Mouse (Mus musculus) liver, embryonic 11.5 days (tissue): ENCODE data around the gene Olfr1451. TPM values are rescaled to one million over a fixed set of nuclear protein-coding genes. Genes with fewer than 3 reads are reported as not detected.
"Not testable (repeated sequence)": the region's sequence is repeated elsewhere in the genome, so short reads cannot be mapped to it uniquely, and the experiment has no call there.

Source experiments
- ATAC-seq: fragments of 200-750 bp; cut with Nextera tagmentation; replicated peaks from 2 replicates; pipeline ENCODE4 v1.8.0; 2017; ENCODE audit warnings: moderate number of reproducible peaks, mild to moderate bottlenecking, moderate TSS enrichment, moderate library complexity; ENCODE audit not compliant: low FRiP score
- DNase-seq: peaks from one replicate; pipeline ENCODE4 v3.0.0-alpha.2; 2017; ENCODE audit warnings: low spot score
- H3K27ac ChIP-seq: fragments of 300-500 bp; sonication (generic); 2 replicates; pipeline ENCODE4 v1.5.1; 2014; ENCODE audit warnings: mild to moderate bottlenecking, low read depth, low read length, control low read depth
- H3K27me3 ChIP-seq: fragments of 300-500 bp; sonication (generic); replicated peaks from 2 replicates; pipeline ENCODE4 v1.6.1; 2014; ENCODE audit warnings: low read length, mixed read lengths; ENCODE audit not compliant: control insufficient read depth, insufficient read depth
- H3K36me3 ChIP-seq: fragments of 300-500 bp; sonication (generic); 2 replicates; pipeline ENCODE4 v1.6.1; 2014; ENCODE audit warnings: mild to moderate bottlenecking, low read length, moderate library complexity, mixed read lengths; ENCODE audit not compliant: control insufficient read depth, insufficient read depth
- H3K4me1 ChIP-seq: fragments of 300-500 bp; sonication (generic); replicated peaks from 2 replicates; pipeline ENCODE4 v1.6.1; 2014; ENCODE audit warnings: low read length, mixed read lengths; ENCODE audit not compliant: control insufficient read depth, insufficient read depth
- H3K4me2 ChIP-seq: fragments of 300-500 bp; sonication (generic); 2 replicates; pipeline ENCODE4 v1.6.1; 2014; ENCODE audit warnings: mild to moderate bottlenecking, control low read depth, moderate library complexity
- H3K4me3 ChIP-seq: fragments of 300-500 bp; sonication (generic); 2 replicates; pipeline ENCODE4 v1.5.1; 2014; ENCODE audit warnings: low read depth, low read length, control low read depth
- H3K9ac ChIP-seq: fragments of 300-500 bp; sonication (generic); 2 replicates; pipeline ENCODE4 v1.6.1; 2014; ENCODE audit warnings: low read depth, low read length, control low read depth
- H3K9me3 ChIP-seq: fragments of 300-500 bp; sonication (generic); 2 replicates; pipeline ENCODE4 v1.6.1; 2016; ENCODE audit warnings: low read length, inconsistent platforms, mixed read lengths; ENCODE audit not compliant: control insufficient read depth
- WGBS: fragments of 180-500 bp; shearing (Covaris S2); extraction: QIAGEN DNeasy Blood & Tissue Kit; methylation state at CpG from one replicate; pipeline ENCODE4 v1.1.7; 2014; 5-methylcytosine and 5-hydroxymethylcytosine counted together
- polyA plus RNA-seq: library from polyadenylated mRNA; unstranded; fragments of >200 nt; fragmentation: Nextera tagmentation; extraction: Ambion mirVana; gene quantifications from 2 replicates; pipeline ENCODE4 v1.2.1, GENCODE M21; 2014

The Olfr1451 gene
- polyA plus RNA-seq: not detected in 2 replicates

GRCm38 (mm10) chr19:12994714-12995113 lies at the start of gene Olfr1451:
TSS of gene Olfr1451 (plus strand) at chr19:12995014.
- no peak within 1 kb of the TSS for H3K9ac ChIP-seq
- no peaks in the 10 kb centered on the region for H3K4me1 ChIP-seq
- 65% methylated on average over 2 of the region's 2 CpGs for WGBS
- H3K27ac ChIP-seq: no peak within 1 kb of the TSS
- no peaks in the 10 kb centered on the region for H3K9me3 ChIP-seq
- no peak within 1 kb of the TSS for H3K4me2 ChIP-seq
- DNase-seq (no peak), ATAC-seq (no peak)
- no peaks in the 10 kb centered on the region for H3K36me3 ChIP-seq
- H3K27me3 ChIP-seq: no peaks in the 10 kb centered on the region
- H3K4me3 ChIP-seq: no peak within 1 kb of the TSS

GRCm38 (mm10) chr19:12949958-12950357 lies 44.9 kb upstream of the Olfr1451 start, which contains the start of gene Olfr1450:
TSS of gene Olfr1450 (plus strand) at chr19:12950258.
- 84% methylated on average over 1 of the region's 1 CpGs for WGBS

DNA sequence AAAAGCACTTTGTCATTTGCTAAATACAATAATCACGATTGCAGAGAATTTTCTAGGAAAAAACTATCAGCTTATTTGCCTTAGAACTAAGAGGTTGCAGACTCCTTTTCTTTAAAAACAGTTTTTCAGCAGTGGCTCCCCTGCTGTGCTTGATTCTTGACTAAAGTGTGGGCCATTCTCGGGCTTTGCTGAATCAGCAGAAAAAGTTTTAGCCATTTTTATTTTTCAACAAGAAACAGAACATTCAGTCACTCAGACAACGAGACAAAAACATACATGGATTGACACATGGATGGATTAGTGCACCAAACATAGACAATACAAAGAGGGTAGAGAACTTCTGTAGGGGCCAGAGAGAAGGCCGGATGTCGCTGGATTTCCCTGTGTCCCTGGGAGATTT lies 24.7 kb upstream of the Olfr1451 start:
- not testable (repeated sequence) for H3K27ac ChIP-seq, H3K4me3 ChIP-seq, H3K9me3 ChIP-seq, H3K9ac ChIP-seq, H3K4me2 ChIP-seq, H3K36me3 ChIP-seq, H3K4me1 ChIP-seq, DNase-seq, H3K27me3 ChIP-seq, ATAC-seq
- 81% methylated on average over 5 of the region's 5 CpGs for whole genome bisulfite sequencing

More at GRCm38 (mm10) chr19:12949958-12950357, 44.9 kb upstream of the Olfr1451 start, which contains the start of gene Olfr1450:
- Histone ChIP-seq H3K9me3 (peaks cover 4% of the 10 kb centered on the region; the same call in 1 of the 2 replicates), H3K4me1 (no peaks in the 10 kb centered on the region), H3K27ac (no peak within 1 kb of the TSS), H3K9ac (no peak within 1 kb of the TSS), H3K4me3 (no peak within 1 kb of the TSS), H3K4me2 (no peak within 1 kb of the TSS), H3K27me3 (no peaks in the 10 kb centered on the region), H3K36me3 (no peaks in the 10 kb centered on the region)
- ATAC-seq (no peak), DNase-seq (no peak)

GRCm38 (mm10) chr19:12992316-12992715 lies 2.5 kb upstream of the Olfr1451 start:
- WGBS: 89% methylated on average over 4 of the region's 4 CpGs
- not testable (repeated sequence) for H3K9me3 ChIP-seq, DNase-seq, H3K4me2 ChIP-seq, H3K4me1 ChIP-seq, H3K9ac ChIP-seq, H3K27me3 ChIP-seq, H3K36me3 ChIP-seq, H3K4me3 ChIP-seq, H3K27ac ChIP-seq, ATAC-seq

DNA sequence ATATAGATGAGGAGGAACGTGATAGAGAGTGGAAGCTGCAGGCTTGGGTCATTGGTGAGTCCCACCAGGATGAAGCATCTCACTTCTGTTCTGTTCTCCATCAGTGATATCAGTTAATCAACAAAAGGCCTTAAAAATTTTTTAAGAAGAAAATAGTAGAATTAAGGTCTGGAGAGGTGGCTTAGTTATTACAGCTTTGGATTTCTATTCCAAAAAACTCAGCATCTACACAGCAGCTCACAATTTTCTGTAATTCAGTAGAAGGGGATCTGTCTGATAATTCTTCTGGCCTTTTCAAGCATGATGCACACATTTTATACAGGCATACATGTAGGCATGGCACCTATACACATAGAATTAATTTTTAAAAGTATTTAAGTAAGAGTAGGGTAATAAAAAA lies 33.4 kb downstream of the Olfr1451 start, which contains the start of gene Olfr1453:
TSS of gene Olfr1453 (minus strand) at position 101 of the 400 bp plus-strand sequence.
- Histone ChIP-seq H3K9ac (no peak within 1 kb of the TSS), H3K27ac (no peak within 1 kb of the TSS), H3K4me3 (no peak within 1 kb of the TSS), H3K4me1 (no peaks in the 10 kb centered on the region), H3K9me3 (no peaks in the 10 kb centered on the region), H3K27me3 (no peaks in the 10 kb centered on the region), H3K4me2 (no peak within 1 kb of the TSS), H3K36me3 (no peaks in the 10 kb centered on the region)
- WGBS: 40% methylated on average over 1 of the region's 1 CpGs
- DNase-seq (no peak), ATAC-seq (no peak)

Other genes starting within 250 kb of the Olfr1451 start
- gene Cntf, start 229.4 kb upstream of the Olfr1451 start, polyA plus RNA-seq: 0.27 and 0.78 TPM in 2 replicates
- gene Zfp91, start 198.9 kb upstream of the Olfr1451 start, polyA plus RNA-seq: 7.0 and 7.4 TPM in 2 replicates
- 1.5 and 2.1 TPM in 2 replicates for gene Lpxn, start 198.8 kb upstream of the Olfr1451 start, polyA plus RNA-seq
- not detected in 2 replicates for gene Gm5244, start 148.3 kb upstream of the Olfr1451 start, polyA plus RNA-seq
- not detected in 2 replicates for gene Olfr1444, start 137.7 kb upstream of the Olfr1451 start, polyA plus RNA-seq
- not detected in 2 replicates for gene Olfr1445, start 111.2 kb upstream of the Olfr1451 start, polyA plus RNA-seq
- not detected in 2 replicates for gene Olfr1446, start 101.5 kb upstream of the Olfr1451 start, polyA plus RNA-seq
- not detected in 2 replicates for gene Olfr1447, start 91.3 kb upstream of the Olfr1451 start, polyA plus RNA-seq
- not detected in 2 replicates for gene Olfr1448, start 70.6 kb upstream of the Olfr1451 start, polyA plus RNA-seq
- gene Olfr1449, start 64.2 kb upstream of the Olfr1451 start, polyA plus RNA-seq: not detected in 2 replicates
- gene Olfr1450, start 44.8 kb upstream of the Olfr1451 start, polyA plus RNA-seq: not detected in 2 replicates
- gene Olfr1453, start 33.3 kb downstream of the Olfr1451 start, polyA plus RNA-seq: not detected in 2 replicates
- not detected in 2 replicates for gene Olfr1454, start 65.6 kb downstream of the Olfr1451 start, polyA plus RNA-seq
- not detected in 2 replicates for gene Olfr1457, start 102.9 kb downstream of the Olfr1451 start, polyA plus RNA-seq
- not detected in 2 replicates for gene Olfr1458, start 111.8 kb downstream of the Olfr1451 start, polyA plus RNA-seq
- gene Olfr1459, start 154.5 kb downstream of the Olfr1451 start, polyA plus RNA-seq: not detected in 2 replicates
- not detected in 2 replicates for gene Olfr1461, start 168.0 kb downstream of the Olfr1451 start, polyA plus RNA-seq
- not detected in 2 replicates for gene Olfr1462, start 190.7 kb downstream of the Olfr1451 start, polyA plus RNA-seq
- gene Olfr1463, start 236.3 kb downstream of the Olfr1451 start, polyA plus RNA-seq: not detected in 2 replicates